Mouse (Mus musculus): Measurements from ENCODE around the gene Dusp22. TPM values are rescaled to one million over a fixed set of nuclear protein-coding genes. Genes with fewer than 3 reads are reported as not detected.

Gene Dusp22
- polyA plus RNA-seq, 1 experiment from 2014 or later = 24.3 TPM

DNA sequence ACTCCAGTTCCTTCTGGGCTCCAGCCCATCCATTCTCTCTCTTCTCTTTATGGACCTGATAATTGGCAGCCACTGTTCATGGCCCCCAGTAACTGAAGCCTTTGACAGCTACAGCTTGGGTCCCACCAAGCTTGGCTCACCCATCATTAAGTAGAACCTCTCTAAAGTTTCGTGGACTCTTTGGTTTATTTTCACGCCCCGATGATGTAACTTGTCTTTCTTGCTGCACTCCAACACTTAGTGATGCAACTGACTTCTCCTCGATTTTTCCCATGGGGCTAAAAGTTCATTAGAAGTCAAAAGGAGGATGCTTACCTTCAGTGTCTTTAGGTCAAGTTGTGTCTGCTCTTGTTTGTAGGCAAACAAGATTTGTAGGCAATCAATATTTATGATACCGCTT lies 10.6 kb upstream of the Dusp22 start:
- H3K27ac ChIP-seq = no peak overlapping the region
- H3K9ac ChIP-seq (replicated peaks) = no peak overlapping the region
- H3K36me3 ChIP-seq = no peaks in the 10 kb centered on the region
- no peaks in the 10 kb centered on the region for H3K9me3 ChIP-seq
- H3K4me3 ChIP-seq (replicated peaks) = no peak overlapping the region
- ATAC-seq (ENCODE audit: insufficient number of reproducible peaks, insufficient read depth, low FRiP score, low TSS enrichment, low read depth) = no peak
- H3K27me3 ChIP-seq = no peaks in the 10 kb centered on the region
- 87% methylated on average over 5 of the region's 5 CpGs for WGBS
- 0 out of 2 replicates have a peak, but pooled peaks cover 6% of the 10 kb centered on the region for H3K4me1 ChIP-seq (replicated peaks)
- no peak overlapping the region for H3K4me2 ChIP-seq

DNA sequence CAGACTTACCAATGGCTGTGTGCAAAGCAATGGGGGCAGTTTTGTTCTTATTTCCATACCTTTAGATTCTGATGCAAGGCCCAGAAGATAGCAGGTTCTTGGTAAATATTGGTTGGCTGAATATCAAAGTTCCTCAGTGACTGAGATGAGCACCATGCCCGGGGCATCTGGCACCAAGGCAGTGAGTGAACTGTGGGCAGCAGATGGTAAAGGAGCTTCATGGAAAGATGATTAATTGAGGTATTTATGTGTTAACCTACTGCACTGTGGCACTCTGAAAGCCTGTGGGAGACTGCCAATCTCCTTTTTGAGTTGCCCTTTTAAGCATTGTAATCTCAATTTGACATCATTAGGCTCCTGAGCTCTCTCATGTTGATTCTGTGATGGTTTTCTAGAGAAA lies 9.1 kb upstream of the Dusp22 start:
- Histone ChIP-seq H3K4me2 (no peak overlapping the region), H3K36me3 (no peaks in the 10 kb centered on the region), H3K9ac (replicated peaks) (no peak overlapping the region), H3K27me3 (no peaks in the 10 kb centered on the region), H3K27ac (no peak overlapping the region), H3K9me3 (no peaks in the 10 kb centered on the region), H3K4me3 (replicated peaks) (no peak overlapping the region), H3K4me1 (replicated peaks) (0 out of 2 replicates have a peak, but pooled peaks cover 6% of the 10 kb centered on the region)
- WGBS = 72% methylated on average over 1 of the region's 1 CpGs
- ATAC-seq (ENCODE audit: insufficient number of reproducible peaks, insufficient read depth, low FRiP score, low TSS enrichment, low read depth) = no peak

DNA sequence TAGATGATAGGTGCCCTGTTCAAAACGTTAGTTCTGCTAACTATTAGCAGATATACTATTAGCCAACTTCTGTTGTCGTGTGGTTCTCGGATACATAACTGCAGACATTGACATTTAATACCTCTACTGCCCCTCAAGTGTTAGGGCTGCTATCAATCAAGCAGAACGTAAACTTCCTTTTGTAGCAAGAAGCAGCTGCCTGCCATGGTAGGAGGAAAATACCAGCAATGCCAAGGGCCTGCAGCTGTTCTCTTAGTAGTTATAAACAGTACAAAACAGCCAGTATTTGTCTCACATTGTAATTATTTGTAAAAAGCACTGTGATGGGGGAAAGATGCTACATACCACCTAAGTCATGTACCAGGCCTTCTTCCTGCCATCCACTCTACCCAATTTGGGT lies 6.7 kb upstream of the Dusp22 start:
- Histone ChIP-seq H3K36me3 (no peaks in the 10 kb centered on the region), H3K9ac (replicated peaks) (no peak overlapping the region), H3K4me1 (replicated peaks) (0 out of 2 replicates have a peak, but pooled peaks cover 6% of the 10 kb centered on the region), H3K9me3 (no peaks in the 10 kb centered on the region), H3K4me2 (no peak overlapping the region), H3K4me3 (replicated peaks) (no peak overlapping the region), H3K27ac (no peak overlapping the region), H3K27me3 (no peaks in the 10 kb centered on the region)
- 22% methylated on average over 4 of the region's 4 CpGs for WGBS
- ATAC-seq (ENCODE audit: insufficient number of reproducible peaks, insufficient read depth, low FRiP score, low TSS enrichment, low read depth) = no peak

DNA sequence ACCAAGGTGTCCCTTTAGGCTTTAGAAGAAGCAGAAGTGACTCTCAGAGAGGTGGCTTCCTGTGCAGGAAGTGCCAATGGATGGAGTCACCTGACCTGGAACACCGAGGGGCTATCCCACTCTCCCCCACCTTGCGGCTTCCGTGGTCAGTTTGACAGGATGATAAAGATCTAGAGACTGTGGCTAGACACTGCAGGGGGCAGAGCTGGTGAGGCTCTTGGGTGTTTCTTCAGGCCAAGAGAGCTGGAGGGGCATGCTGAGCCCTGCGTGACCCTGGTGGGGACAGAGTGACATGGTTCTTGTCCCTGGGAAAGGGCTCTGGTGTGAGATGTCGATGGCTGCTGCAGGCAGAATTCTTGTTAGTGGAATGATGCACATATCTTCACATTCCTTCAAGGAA lies 5.3 kb upstream of the Dusp22 start:
- H3K9ac ChIP-seq (replicated peaks) = no peak overlapping the region

DNA sequence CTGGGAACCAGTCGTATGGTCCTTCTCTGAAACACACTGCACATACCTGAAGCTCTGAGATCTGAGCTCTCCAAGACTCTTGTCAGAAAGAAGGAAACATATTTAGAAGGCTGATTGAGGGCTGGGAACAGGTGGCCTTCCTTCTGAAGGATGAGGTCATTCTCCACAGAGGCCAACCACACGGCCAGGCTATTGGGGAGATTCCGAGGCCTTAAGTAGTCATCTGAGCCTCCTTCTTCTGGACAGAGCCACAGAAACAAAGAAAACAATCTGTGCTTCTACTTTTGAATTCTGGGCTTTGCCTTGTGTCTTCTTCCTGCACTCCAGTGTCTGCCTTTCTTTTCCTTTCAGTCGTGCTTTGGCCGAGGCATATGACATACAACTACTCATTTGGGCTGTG lies 2.9 kb upstream of the Dusp22 start:
- Histone ChIP-seq H3K36me3 (no peaks in the 10 kb centered on the region), H3K4me3 (replicated peaks) (no peak overlapping the region), H3K9ac (replicated peaks) (no peak overlapping the region), H3K9me3 (no peaks in the 10 kb centered on the region), H3K27ac (no peak overlapping the region), H3K4me1 (replicated peaks) (0 out of 2 replicates have a peak, but pooled peaks cover 6% of the 10 kb centered on the region), H3K27me3 (no peaks in the 10 kb centered on the region), H3K4me2 (no peak overlapping the region)
- ATAC-seq (ENCODE audit: insufficient number of reproducible peaks, insufficient read depth, low FRiP score, low TSS enrichment, low read depth) = no peak
- 68% methylated on average over 5 of the region's 5 CpGs for WGBS

More for the DNA sequence above, 5.3 kb upstream of the Dusp22 start:
- H3K9me3 ChIP-seq = no peaks in the 10 kb centered on the region
- no peaks in the 10 kb centered on the region for H3K27me3 ChIP-seq
- no peak overlapping the region for H3K4me2 ChIP-seq
- 74% methylated on average over 5 of the region's 5 CpGs for WGBS
- no peak overlapping the region for H3K27ac ChIP-seq
- ATAC-seq (ENCODE audit: insufficient number of reproducible peaks, insufficient read depth, low FRiP score, low TSS enrichment, low read depth) = no peak
- no peaks in the 10 kb centered on the region for H3K36me3 ChIP-seq
- H3K4me1 ChIP-seq (replicated peaks) = 0 out of 2 replicates have a peak, but pooled peaks cover 6% of the 10 kb centered on the region
- no peak overlapping the region for H3K4me3 ChIP-seq (replicated peaks)

DNA sequence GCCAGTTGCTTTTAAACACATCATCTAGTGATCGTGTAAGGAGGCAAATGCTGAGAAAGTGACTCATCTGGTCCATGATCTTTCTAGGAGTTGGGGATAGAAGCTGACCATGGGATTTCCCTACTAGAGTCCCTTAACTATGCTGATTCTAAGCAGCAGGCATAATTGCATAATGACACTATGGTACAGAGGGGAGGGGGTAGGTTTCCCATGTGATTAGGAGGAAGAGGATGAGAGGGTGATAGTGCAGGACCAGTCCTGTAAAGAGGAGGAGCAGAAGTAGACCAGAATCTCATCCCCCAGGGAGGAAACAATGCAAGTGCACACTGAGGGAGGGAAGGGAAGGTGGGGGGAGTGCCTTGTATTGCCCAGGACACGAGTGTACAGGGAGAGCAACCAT lies 2.0 kb upstream of the Dusp22 start:
- H3K36me3 ChIP-seq = no peaks in the 10 kb centered on the region
- no peak overlapping the region for H3K4me3 ChIP-seq (replicated peaks)
- H3K4me1 ChIP-seq (replicated peaks) = 0 out of 2 replicates have a peak, but pooled peaks cover 6% of the 10 kb centered on the region
- H3K27me3 ChIP-seq = no peaks in the 10 kb centered on the region
- H3K4me2 ChIP-seq = no peak overlapping the region
- ATAC-seq (ENCODE audit: insufficient number of reproducible peaks, insufficient read depth, low FRiP score, low TSS enrichment, low read depth) = no peak
- H3K27ac ChIP-seq = no peak overlapping the region
- H3K9me3 ChIP-seq = no peaks in the 10 kb centered on the region
- 71% methylated on average over 2 of the region's 2 CpGs for WGBS
- H3K9ac ChIP-seq (replicated peaks) = no peak overlapping the region

DNA sequence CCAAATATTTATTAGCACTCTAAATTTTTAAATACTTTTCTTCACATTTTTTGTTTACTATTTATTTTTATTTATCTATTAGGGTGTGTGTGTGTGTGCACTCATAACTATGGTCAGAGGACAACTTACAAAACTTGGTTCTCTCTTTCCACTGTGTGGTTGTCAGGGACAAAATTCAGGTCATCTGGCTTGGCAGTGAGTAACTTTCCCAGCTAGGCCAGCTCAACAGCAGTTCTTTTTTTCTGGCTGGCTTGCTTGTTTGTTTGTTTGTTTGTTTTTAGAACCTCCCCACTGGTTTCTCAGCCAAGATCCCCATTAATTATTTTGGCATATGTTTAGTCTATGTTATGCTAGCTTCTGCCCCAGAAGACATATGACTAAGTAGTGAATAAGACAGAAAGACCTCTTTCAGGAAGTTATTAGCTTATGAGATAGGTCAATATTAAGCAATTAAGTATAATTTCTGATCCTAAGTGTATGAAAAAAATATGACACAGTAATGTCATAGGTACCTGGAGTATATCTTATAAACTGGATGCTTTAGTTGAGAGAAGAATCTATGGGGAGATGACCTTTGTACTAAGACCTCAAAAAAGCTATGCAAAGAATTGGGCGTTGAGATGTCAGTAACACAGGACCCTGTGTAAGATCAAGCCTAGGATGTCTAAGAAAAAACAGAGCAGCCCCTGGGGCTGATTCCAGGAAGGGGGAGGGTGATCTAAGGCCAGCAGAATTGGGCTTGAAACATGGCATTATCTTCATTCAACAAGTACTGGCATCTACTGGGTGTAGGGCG lies 1.4 kb upstream of the Dusp22 start:
- H3K4me3 ChIP-seq (replicated peaks) = no peak overlapping the region
- no peak overlapping the region for H3K9ac ChIP-seq (replicated peaks)
- no peaks in the 10 kb centered on the region for H3K27me3 ChIP-seq
- 0 out of 2 replicates have a peak, but pooled peaks cover 1% of the 10 kb centered on the region for H3K4me1 ChIP-seq (replicated peaks)
- no peak overlapping the region for H3K27ac ChIP-seq
- H3K4me2 ChIP-seq = no peak overlapping the region
- no peak for ATAC-seq (ENCODE audit: insufficient number of reproducible peaks, insufficient read depth, low FRiP score, low TSS enrichment, low read depth)
- WGBS = 84% methylated on average over 2 of the region's 2 CpGs
- no peaks in the 10 kb centered on the region for H3K36me3 ChIP-seq
- no peaks in the 10 kb centered on the region for H3K9me3 ChIP-seq

DNA sequence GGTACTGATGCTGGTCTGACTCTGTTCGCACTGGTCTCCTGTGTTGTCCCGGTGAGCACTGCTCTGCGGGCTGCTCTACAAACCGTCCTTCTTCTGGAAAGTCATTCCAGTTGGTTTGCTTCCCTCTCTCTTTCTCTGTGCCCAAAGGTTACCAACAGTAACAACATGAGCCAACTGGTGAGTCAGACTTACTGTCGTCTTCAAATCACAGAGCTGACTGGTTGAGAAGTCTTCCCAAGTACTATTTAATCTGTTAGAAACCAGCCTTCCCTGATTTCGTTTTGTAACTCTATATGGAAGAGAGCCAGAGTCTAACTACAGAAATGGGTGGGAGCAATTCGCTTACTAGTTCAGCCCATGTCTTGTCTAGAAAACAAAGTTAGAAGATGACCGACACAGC lies 5.5 kb downstream of the Dusp22 start:
- H3K9me3 ChIP-seq = no peaks in the 10 kb centered on the region
- H3K27ac ChIP-seq = no peak overlapping the region
- no peak overlapping the region for H3K9ac ChIP-seq (replicated peaks)
- H3K36me3 ChIP-seq = no peaks in the 10 kb centered on the region
- no peaks in the 10 kb centered on the region for H3K4me1 ChIP-seq (replicated peaks)
- 91% methylated on average over 8 of the region's 8 CpGs for WGBS
- no peak overlapping the region for H3K4me3 ChIP-seq (replicated peaks)
- no peaks in the 10 kb centered on the region for H3K27me3 ChIP-seq
- H3K4me2 ChIP-seq = no peak overlapping the region
- no peak for ATAC-seq (ENCODE audit: insufficient number of reproducible peaks, insufficient read depth, low FRiP score, low TSS enrichment, low read depth)

DNA sequence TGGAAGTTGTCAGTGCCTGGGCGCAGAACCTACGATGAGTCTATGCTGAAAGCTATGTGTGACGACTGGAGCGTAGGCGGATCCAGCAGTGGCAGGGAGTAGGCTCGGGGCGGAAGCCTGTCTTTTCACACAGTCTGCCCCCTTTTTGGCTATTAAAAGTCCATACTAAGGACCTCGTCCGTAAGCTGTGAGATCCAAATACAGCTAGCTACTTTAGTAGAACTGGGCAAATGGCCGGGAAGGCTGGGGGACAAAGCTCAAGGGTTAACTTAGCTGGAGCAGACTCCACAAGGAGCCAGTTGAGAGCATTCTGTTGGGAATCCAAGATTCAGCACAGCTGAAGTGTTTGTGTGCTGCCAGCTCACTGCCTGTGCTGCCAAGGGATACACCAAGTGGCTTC lies 6.7 kb downstream of the Dusp22 start:
- no peak overlapping the region for H3K27ac ChIP-seq
- 93% methylated on average over 10 of the region's 10 CpGs for WGBS

DNA sequence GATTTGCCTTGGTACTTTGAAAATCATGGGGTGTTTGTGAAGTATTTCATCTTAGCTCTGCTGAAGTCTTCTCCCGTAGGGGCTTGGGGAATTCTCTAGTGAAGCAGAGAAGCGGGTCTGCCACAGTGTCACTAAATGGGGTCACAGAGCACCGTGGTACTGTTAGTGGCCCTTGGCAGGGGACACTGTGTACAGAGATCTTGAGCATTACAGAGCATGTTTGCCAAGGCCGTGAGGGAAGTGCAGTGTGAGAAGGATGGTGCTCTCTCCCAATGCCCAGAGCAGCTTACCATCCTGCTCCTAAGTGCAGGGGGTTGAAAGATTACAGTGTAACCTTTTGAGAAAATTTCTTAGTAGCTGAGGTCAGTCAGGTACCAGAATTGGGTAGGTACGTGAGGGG lies 8.5 kb downstream of the Dusp22 start:
- H3K4me1 ChIP-seq (replicated peaks) = no peaks in the 10 kb centered on the region
- no peak overlapping the region for H3K4me2 ChIP-seq
- H3K4me3 ChIP-seq (replicated peaks) = no peak overlapping the region
- WGBS = 86% methylated on average over 5 of the region's 5 CpGs
- no peak overlapping the region for H3K27ac ChIP-seq
- no peak overlapping the region for H3K9ac ChIP-seq (replicated peaks)
- no peaks in the 10 kb centered on the region for H3K36me3 ChIP-seq
- no peaks in the 10 kb centered on the region for H3K9me3 ChIP-seq
- no peak for ATAC-seq (ENCODE audit: insufficient number of reproducible peaks, insufficient read depth, low FRiP score, low TSS enrichment, low read depth)
- no peaks in the 10 kb centered on the region for H3K27me3 ChIP-seq

More for the DNA sequence above, 6.7 kb downstream of the Dusp22 start:
- Histone ChIP-seq H3K9me3 (no peaks in the 10 kb centered on the region), H3K4me3 (replicated peaks) (no peak overlapping the region), H3K9ac (replicated peaks) (no peak overlapping the region), H3K4me2 (no peak overlapping the region), H3K27me3 (no peaks in the 10 kb centered on the region), H3K36me3 (no peaks in the 10 kb centered on the region), H3K4me1 (replicated peaks) (no peaks in the 10 kb centered on the region)
- no peak for ATAC-seq (ENCODE audit: insufficient number of reproducible peaks, insufficient read depth, low FRiP score, low TSS enrichment, low read depth)

DNA sequence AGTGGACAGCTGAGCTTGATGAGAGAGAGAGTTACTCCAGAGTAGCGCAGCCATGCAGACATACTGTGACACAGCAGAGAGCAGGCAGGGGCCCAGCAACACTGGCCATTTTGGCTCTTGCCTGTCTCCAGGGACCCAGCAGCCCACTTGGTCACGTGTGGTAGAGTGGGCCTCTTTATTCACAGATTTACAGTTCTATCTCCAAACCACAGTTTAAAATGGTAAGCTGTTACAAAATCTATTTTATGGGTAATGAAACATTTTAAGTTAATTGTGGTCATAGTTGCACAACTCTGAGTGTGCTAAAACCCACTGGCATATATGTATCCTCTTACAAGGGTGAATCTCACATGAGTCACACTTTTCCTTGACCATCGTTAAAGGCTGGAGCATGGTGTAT lies 9.5 kb downstream of the Dusp22 start:
- Histone ChIP-seq H3K4me3 (replicated peaks) (no peak overlapping the region), H3K9me3 (no peaks in the 10 kb centered on the region), H3K9ac (replicated peaks) (no peak overlapping the region), H3K4me1 (replicated peaks) (no peaks in the 10 kb centered on the region), H3K36me3 (no peaks in the 10 kb centered on the region), H3K27ac (no peak overlapping the region), H3K27me3 (no peaks in the 10 kb centered on the region), H3K4me2 (no peak overlapping the region)
- WGBS = 85% methylated on average over 3 of the region's 3 CpGs
- ATAC-seq (ENCODE audit: insufficient number of reproducible peaks, insufficient read depth, low FRiP score, low TSS enrichment, low read depth) = no peak

DNA sequence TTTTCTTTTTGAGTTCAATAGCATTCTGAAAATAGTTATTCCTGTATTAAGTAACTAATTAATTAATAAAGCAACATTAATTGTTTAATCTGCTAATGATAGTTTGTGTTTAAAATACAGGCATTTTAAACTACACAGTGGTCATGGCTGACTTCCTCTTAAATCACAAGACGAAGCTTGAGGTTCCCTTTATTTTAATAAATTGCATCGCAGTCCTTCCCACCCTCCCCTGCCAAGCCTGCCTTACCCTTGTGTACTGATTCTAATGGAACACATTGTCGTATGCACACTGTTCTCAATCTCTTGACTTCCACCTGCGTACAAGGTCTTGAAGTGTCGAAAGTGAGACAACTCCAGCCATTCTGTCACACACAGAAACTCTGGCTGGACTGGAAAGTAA lies 14.1 kb downstream of the Dusp22 start:
- H3K27me3 ChIP-seq = no peaks in the 10 kb centered on the region
- H3K36me3 ChIP-seq = no peaks in the 10 kb centered on the region
- no peak overlapping the region for H3K27ac ChIP-seq
- WGBS = 93% methylated on average over 5 of the region's 5 CpGs
- H3K9ac ChIP-seq (replicated peaks) = no peak overlapping the region
- H3K9me3 ChIP-seq = no peaks in the 10 kb centered on the region
- H3K4me2 ChIP-seq = no peak overlapping the region
- ATAC-seq (ENCODE audit: insufficient number of reproducible peaks, insufficient read depth, low FRiP score, low TSS enrichment, low read depth) = no peak
- H3K4me3 ChIP-seq (replicated peaks) = no peak overlapping the region
- H3K4me1 ChIP-seq (replicated peaks) = no peaks in the 10 kb centered on the region
